Mouse (Mus musculus): ENCODE measurements around the gene Haspin. TPM values are rescaled to one million over a fixed set of nuclear protein-coding genes. Genes with fewer than 3 reads are reported as not detected.

The Haspin gene
- total RNA-seq, 2 experiments from 2014 or later = 0.75 to 0.92 TPM

DNA sequence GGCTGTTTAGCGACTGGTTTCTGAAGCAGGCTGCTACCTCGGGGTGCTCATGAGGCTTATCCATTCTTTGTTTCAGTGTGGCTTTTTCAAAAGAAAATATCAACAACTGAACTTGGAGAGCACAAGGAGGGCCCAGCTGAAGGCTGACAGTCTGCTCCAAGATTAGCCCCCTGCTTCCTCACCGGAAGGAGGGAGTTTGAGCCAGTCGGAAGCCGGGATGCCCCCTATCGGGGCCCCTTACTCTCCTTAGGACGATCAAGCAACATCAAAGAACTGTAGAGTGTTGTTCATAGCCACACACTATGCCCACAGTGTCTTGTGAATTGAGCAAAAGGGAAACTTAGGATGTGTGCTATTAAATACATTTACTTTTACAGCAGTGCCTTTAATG lies 8.9 kb upstream of the Haspin start:
- intact Hi-C loops (cut with DNase I) = no loop called here
- no peak for DNase-seq (ENCODE audit: extremely low spot score in 1 of 2, low spot score in 2 of 2)

GRCm38 (mm10) chr11:73146026-73146974 lies 8.2 kb upstream of the Haspin start:
- DNase-seq (ENCODE audit: extremely low spot score in 1 of 2, low spot score in 2 of 2) = no peak
- intact Hi-C loops (cut with DNase I) = no loop called here

DNA sequence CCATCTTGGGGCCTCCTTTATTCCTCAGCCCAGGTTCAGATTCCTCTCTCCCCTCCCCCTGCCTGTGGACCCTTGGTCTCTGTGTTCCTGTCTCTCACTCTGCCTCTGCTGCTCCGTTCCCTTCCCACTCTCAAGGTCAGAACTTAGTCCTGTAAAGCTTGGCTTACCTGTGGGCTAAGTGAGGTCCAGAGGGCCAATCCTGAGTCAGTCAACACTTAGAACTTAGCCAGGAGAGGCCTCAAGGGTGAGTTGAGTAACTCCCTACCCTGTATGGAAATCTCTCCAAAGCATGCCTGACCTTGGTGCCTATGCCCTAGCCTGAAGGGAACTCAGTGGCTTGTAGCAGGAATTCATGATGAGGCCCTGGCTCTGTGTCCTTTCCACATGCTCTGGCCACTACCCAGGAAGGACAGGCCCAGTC lies 6.2 kb upstream of the Haspin start:
- intact Hi-C loops (cut with DNase I) = no loop called here
- DNase-seq (ENCODE audit: extremely low spot score in 1 of 2, low spot score in 2 of 2) = no peak

DNA sequence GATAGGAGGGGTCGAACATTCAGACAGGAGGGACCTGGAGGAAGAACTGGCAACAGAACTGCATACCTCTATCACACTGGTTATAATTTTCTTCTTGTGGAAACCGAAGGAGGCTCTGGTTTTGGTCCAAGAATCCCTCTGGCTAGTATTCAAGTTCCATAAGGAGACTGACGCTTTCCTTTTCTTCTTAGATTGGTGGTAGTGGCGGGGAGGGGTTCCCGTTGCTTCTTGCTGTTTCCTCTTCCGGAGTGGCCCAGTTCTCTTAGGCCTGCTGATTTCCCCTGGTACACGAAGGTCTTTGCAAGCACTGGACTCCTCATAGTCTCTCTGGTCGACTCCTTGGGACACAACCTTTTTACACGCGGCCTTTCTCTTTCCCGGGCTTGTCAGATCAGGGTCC lies 978 bp downstream of the Haspin start:
- no peak for DNase-seq (ENCODE audit: extremely low spot score in 1 of 2, low spot score in 2 of 2)
- intact Hi-C loops (cut with DNase I) = loop anchor here (10.0 kb wide), 2 partner anchors 148 to 1238 kb away; no protein-coding TSS in a partner anchor

DNA sequence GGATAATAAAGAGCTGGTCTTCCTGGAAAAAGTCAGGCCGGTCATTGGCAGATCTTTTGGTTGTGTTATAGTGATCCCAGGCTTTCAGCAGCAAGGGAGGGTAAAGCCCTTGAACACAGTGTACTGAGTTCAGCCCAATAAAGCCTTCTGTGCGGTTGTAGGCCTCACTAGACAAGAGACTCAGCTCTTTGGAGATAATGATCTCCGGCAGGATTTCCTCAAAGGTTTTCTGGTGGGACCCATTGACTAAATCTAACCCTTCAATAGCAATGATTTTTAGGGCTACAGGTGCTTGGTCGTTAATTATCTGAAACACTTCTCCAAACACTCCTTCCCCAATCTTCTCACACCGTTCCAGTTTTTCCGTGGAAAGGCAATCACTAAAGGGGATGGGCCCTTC lies 1.5 kb downstream of the Haspin start:
- DNase-seq (ENCODE audit: extremely low spot score in 1 of 2, low spot score in 2 of 2) = no peak
- intact Hi-C loops (cut with DNase I) = loop anchor here (10.0 kb wide), 2 partner anchors 148 to 1238 kb away; no protein-coding TSS in a partner anchor

DNA sequence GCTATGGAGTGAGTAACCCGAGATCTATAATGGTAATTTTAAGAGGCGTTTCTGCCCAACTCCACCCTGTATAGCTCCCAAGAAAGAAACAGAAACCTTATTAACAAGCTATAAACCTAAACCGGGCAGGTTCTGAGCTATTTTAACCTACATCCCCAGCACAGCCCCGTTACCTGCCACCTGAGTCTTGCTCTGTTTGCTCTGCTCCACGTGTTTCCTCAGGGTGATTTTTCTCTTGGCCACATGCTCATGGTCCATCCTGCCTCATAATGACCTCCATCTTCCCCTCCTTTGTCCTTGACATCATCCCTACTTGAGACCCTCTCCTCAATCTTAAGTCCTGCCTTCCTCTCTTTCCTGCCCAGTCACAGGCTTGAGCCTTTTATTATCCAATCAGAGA lies 3.9 kb downstream of the Haspin start:
- no peak for DNase-seq (ENCODE audit: extremely low spot score in 1 of 2, low spot score in 2 of 2)
- intact Hi-C loops (cut with DNase I) = loop anchor here (10.0 kb wide), 2 partner anchors 151 to 1241 kb away; no protein-coding TSS in a partner anchor

DNA sequence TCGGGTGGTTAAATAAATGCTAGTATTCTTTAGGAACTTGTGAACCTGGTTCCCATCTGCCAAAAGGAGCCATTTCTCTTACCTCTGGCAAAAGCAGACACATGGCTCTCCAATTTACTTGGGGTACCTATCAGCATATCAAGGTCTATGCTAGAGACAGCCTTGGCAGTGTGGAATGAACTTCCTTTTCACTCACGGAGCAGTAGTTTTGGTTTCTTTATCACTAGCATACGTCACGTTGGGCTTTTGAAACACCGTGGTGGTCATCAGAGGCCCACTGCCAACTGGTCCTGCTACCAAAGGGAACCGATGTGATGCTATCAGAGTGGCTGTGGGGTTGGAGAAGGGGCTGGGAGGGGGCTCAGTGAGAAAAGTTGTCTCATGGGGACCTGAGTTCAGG lies 5.1 kb downstream of the Haspin start:
- no peak for DNase-seq (ENCODE audit: extremely low spot score in 1 of 2, low spot score in 2 of 2)
- intact Hi-C loops (cut with DNase I) = loop anchor here (10.0 kb wide), 2 partner anchors 152 to 1242 kb away; no protein-coding TSS in a partner anchor

- no peak for DNase-seq (ENCODE audit: extremely low spot score in 1 of 2, low spot score in 2 of 2)
- intact Hi-C loops (cut with DNase I) = loop anchor here (10.0 kb wide), 2 partner anchors 154 to 1244 kb away; no protein-coding TSS in a partner anchor
These were observed 7.1 kb downstream of the Haspin start for GRCm38 (mm10) chr11:73131020-73131419.

DNA sequence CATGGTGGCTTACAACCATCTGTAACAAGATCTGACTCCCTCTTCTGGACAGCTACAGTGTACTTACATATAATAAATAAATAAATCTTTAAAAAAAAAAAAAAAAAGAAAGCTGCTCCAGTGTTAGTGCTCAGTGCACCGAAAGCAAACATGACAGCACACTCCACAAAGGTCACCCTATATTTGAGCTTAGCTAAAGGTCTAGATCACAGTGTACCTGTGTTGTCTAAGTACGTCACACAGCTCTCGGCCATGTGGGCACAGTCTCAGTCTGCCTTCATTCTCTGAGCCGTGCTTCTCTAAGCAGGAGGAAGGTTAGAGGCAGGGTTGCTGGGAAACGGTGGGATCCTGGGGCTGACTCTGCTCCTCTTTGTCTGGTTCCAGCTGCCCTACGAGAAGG lies 11.6 kb downstream of the Haspin start:
- intact Hi-C loops (cut with DNase I) = no loop called here
- no peak for DNase-seq (ENCODE audit: extremely low spot score in 1 of 2, low spot score in 2 of 2)

- intact Hi-C loops (cut with DNase I) = no loop called here
- no peak for DNase-seq (ENCODE audit: extremely low spot score in 1 of 2, low spot score in 2 of 2)
These were observed 26.7 kb downstream of the Haspin start for GRCm38 (mm10) chr11:73111414-73111813.

- DNase-seq (ENCODE audit: extremely low spot score in 1 of 2, low spot score in 2 of 2) = no peak
- intact Hi-C loops (cut with DNase I) = no loop called here
These were observed 28.2 kb downstream of the Haspin start for GRCm38 (mm10) chr11:73109941-73110340.

DNA sequence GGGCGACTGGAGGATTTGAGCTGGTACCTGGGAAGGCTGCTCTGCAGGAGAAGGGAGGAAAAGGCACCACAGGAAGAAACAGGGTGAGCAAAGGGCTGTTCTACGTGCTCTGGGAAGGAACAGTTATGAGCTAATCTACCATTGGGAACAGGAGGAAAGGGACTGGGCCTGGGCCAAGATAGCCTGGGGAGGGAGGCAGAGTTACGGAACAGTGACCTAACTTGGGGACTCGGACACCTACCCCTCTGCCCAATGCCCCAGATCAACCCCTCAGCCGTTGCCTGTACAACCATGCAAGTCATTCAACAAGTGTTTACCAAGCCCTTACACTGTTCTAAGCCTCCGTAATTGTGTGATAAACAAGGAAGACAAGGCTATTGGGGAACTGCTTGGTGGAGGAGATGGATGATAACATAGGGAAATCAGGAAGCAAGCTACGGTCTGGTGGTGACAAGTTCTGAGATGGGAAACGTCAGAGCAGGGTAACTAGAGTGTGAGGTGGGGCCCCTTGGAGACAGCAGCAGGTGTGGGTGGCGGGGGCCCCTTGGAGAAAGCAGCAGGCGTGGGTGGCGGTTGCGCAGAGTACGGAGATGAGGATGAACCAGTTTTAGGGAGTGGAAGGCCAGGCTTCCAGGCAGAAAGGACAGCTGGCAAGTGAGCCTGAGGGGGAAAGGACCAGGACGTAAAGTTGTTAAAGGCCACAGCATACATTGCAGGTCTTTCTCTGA lies 29.0 kb downstream of the Haspin start:
- DNase-seq (ENCODE audit: extremely low spot score in 1 of 2, low spot score in 2 of 2) = no peak
- intact Hi-C loops (cut with DNase I) = no loop called here

GRCm38 (mm10) chr11:73108195-73108897 lies 29.7 kb downstream of the Haspin start:
- DNase-seq (ENCODE audit: extremely low spot score in 1 of 2, low spot score in 2 of 2) = no peak
- intact Hi-C loops (cut with DNase I) = no loop called here

GRCm38 (mm10) chr11:73107358-73107757 lies 30.7 kb downstream of the Haspin start:
- intact Hi-C loops (cut with DNase I) = loop anchor here (2.0 kb wide), 1 partner anchor 37 kb away; no protein-coding TSS in a partner anchor
- peak; percentile 60 for DNase-seq (ENCODE audit: extremely low spot score in 1 of 2, low spot score in 2 of 2)

DNA sequence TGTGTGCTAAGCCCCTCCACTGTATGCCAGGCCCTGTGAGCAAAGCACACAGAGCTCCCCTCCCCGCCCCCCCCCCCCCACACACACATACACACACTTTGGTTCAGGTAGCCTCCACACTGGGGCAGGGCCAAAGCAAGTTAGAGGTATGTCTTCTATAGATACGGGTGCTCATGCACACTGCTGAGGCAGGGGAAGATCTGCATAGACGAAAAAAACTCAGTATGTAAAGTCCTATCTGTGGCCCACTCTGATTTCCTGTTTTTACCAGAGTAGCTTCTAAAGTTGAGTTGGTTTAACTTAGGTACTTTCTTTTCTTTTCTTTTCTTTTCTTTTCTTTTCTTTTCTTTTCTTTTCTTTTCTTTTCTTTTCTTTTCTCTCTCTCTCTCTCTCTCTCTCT lies 32.8 kb downstream of the Haspin start:
- DNase-seq (ENCODE audit: extremely low spot score in 1 of 2, low spot score in 2 of 2) = no peak
- intact Hi-C loops (cut with DNase I) = no loop called here

- DNase-seq (ENCODE audit: extremely low spot score in 1 of 2, low spot score in 2 of 2) = no peak
- intact Hi-C loops (cut with DNase I) = no loop called here
These were observed 36.8 kb downstream of the Haspin start for GRCm38 (mm10) chr11:73101308-73101707.

GRCm38 (mm10) chr11:73099976-73100750 lies 37.9 kb downstream of the Haspin start:
- intact Hi-C loops (cut with DNase I) = no loop called here
- no peak for DNase-seq (ENCODE audit: extremely low spot score in 1 of 2, low spot score in 2 of 2)

DNA sequence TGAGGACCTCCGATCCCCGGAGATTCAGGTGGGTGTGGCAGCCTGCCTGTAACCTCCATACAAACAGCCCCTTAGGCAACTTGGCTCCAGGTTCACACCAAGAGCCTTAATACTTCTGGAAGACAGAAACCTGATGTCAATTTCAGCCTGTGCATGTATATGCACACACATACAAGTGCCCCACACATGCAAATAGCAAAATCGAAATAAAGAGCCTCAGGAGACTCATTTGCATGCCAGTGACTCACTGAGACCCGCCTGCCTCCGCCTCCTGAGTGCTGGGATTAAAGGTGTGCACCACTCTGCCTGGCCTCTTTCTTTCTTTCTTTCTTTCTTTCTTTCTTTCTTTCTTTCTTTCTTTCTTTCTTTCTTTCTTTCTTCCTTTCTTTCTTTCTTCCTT lies 39.2 kb downstream of the Haspin start:
- no peak for DNase-seq (ENCODE audit: extremely low spot score in 1 of 2, low spot score in 2 of 2)
- intact Hi-C loops (cut with DNase I) = no loop called here
